Mouse (Mus musculus): ENCODE measurements around the gene Sorbs1.

DNA sequence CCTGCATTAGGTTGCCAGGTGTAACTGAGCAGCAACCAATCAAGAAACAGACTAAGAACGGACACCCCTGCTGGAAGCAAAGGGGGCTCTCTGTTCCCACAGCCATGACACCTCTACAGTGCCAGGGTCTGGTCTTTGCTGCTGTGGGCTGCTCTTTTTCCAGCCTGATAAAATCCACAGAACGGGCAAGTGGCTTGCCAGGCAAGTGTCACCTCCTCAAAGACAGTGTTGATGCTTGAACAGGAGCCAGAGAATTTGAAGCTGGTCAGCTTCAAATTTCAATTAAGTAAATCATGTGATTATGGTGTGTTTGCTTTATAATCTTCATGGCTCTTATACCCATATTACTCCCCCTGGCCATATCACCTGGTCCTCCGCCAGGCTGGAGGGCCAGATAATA is 166.7 kb downstream of the Sorbs1 start:
- no peak; the same call in 1 of the 2 replicates for TF ChIP-seq EP300 (IDR thresholded peaks at IDR 0.05; ENCODE audit: low read depth)
- no peak for TF ChIP-seq CTCF (IDR thresholded peaks at IDR 0.05; ENCODE audit: low read depth)
